In the genomic region with DNA sequence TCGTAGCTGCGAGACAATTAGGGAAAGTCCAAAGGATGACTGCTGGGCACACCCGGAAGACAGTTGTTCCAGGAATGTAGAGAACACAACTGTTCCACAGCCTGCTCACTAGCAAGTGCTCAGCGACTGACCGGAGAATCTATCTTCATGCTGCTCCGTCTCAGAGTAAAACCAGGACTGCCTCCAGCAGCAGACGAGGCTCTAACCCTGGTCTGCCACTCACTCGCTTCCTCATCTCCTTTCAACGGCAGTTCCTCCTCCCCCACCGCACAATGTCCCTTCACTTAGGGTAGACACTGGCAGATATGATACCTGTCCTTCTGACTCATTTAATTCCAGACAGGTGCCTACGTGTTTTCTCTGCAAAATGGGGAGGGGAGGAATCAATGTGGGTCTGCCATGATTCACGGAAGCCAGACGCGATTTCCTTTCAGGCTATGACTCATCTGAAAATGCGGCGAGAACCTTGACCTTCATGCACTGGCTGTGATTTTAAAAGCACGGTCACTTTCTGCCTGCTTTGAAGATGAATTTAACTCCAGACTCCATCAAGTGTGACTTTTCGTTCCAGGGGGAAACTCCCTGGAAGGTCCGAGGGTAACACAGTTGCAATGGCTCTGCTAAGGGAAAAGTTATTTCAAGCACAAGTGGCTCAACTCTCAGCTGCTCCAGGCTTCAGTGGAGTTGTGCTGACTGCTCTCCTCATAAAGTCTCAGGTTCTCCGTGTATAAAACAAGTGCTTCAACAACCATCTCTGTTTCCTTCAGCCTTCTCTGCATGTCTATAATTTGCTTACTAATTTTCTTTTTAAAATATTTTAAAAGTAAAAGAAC, we compare ENCODE assay signal across 8 mouse cellular contexts.
DNase-seq lines count a peak whose midpoint lies in the region; ATAC-seq lines count a peak whose summit lies in the region.

No protein-coding gene starts in this region.

- H3K27ac ChIP-seq in kidney, embryonic 16.5 days (ENCODE audit: low read length), result no peak overlapping the region
- H3K27ac ChIP-seq in midbrain, embryonic 11.5 days (ENCODE audit: low read depth, low read length), result no peak overlapping the region

- no peaks in the 10 kb centered on the region for H3K9me3 ChIP-seq in kidney, embryonic 16.5 days (ENCODE audit: low read length)
- no peaks in the 10 kb centered on the region for H3K9me3 ChIP-seq in midbrain, embryonic 11.5 days (ENCODE audit: control insufficient read depth, low read length)

- peak overlapping the region; percentile 49 for H3K9ac ChIP-seq in kidney, embryonic 16.5 days (replicated peaks; ENCODE audit: low read length)
- no peak overlapping the region for H3K9ac ChIP-seq in midbrain, embryonic 11.5 days (ENCODE audit: low read length)

- ATAC-seq in common myeloid progenitor, adult 5-6 weeks (replicated peaks; ENCODE audit: low read depth, poor library complexity, severe bottlenecking), result peak; percentile 42; the same call in 1 of the 2 replicates
- no peak for ATAC-seq in kidney, embryonic 16.5 days (ENCODE audit: low FRiP score, low TSS enrichment)
- no peak for ATAC-seq in midbrain, embryonic 11.5 days (ENCODE audit: low FRiP score)

- H3K36me3 ChIP-seq in kidney, embryonic 16.5 days (ENCODE audit: insufficient read depth, low read length), result no peaks in the 10 kb centered on the region
- no peaks in the 10 kb centered on the region for H3K36me3 ChIP-seq in midbrain, embryonic 11.5 days (ENCODE audit: control insufficient read depth, insufficient read depth, low read length)

- 20% methylated on average over 20 of the region's 20 CpGs for WGBS in kidney, embryonic 16.5 days
- WGBS in midbrain, embryonic 11.5 days, result 78% methylated on average over 20 of the region's 20 CpGs

- H3K4me2 ChIP-seq in kidney, embryonic 16.5 days (replicated peaks; ENCODE audit: low read depth, low read length), result peak overlapping the region; percentile 53
- H3K4me2 ChIP-seq in midbrain, embryonic 11.5 days, result no peak overlapping the region

- DNase-seq in adrenal gland, adult (ENCODE audit: inconsistent age in 2 of 2, low spot score in 1 of 2), result peak; percentile 77 to 91
- no peak for DNase-seq in adrenal gland, postnatal 4 days (ENCODE audit: low spot score in 2 of 2)
- DNase-seq in 416B (ENCODE audit: low read depth), result peak; percentile 38
- DNase-seq in embryo, embryonic 11 days, result no peak
- DNase-seq in frontal cortex, postnatal 36 days (ENCODE audit: low spot score in 2 of 2), result no peak
- DNase-seq in midbrain, embryonic 11.5 days (ENCODE audit: low spot score, missing footprints), result no peak

- no peaks in the 10 kb centered on the region for H3K27me3 ChIP-seq in kidney, embryonic 16.5 days (ENCODE audit: insufficient read depth, low read length)
- H3K27me3 ChIP-seq in midbrain, embryonic 11.5 days (ENCODE audit: control insufficient read depth, insufficient read depth, low read length), result no peaks in the 10 kb centered on the region

- H3K4me1 ChIP-seq in kidney, embryonic 16.5 days (ENCODE audit: insufficient read depth, low read length), result 0 out of 2 replicates have a peak, but pooled peaks cover 5% of the 10 kb centered on the region
- no peaks in the 10 kb centered on the region for H3K4me1 ChIP-seq in midbrain, embryonic 11.5 days (ENCODE audit: control insufficient read depth, insufficient read depth, low read length)

- H3K4me3 ChIP-seq in kidney, embryonic 16.5 days (ENCODE audit: low read length), result peak overlapping the region; percentile 30
- no peak overlapping the region for H3K4me3 ChIP-seq in midbrain, embryonic 11.5 days (ENCODE audit: low read depth, low read length)

Comparison
In these comparisons a context has a peak if more than half of its experiments do, and no peak if none do; other contexts are left out.
1. DNase-seq: peak in adrenal gland, adult (2 of 2) and 416B (single experiment); none in adrenal gland, postnatal 4 days (0 of 2), embryo, embryonic 11 days (single experiment), frontal cortex, postnatal 36 days (0 of 2) and midbrain, embryonic 11.5 days (single experiment).